Mouse (Mus musculus) heart, adult 9 months (tissue): Measurements from ENCODE around the gene Pax8.

ENCODE experiments used
- DNase-seq, 2 experiments: peaks; one replicate each; pipeline ENCODE4 v3.0.0; 2022; ENCODE audit warnings: low spot score in 2 of 2

Pax8 gene

DNA sequence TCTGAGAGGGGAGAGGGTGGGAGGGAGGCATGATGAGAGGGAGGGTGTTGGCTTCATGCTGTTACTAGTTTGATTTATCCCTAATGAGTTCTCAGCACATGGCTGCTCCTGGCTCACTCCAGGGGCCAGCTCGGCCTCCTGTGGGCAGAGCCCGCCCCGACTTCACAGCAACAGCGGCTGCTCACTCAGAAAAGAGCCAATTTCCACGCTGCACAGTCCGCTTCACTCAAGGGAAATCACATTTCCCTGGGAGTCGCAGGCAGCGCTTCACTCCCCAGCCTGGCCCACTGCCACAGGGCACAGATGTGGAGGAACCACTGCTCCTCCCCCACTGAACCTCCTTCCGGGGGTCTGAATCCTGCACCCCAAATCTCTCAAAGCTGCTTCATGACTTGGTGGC is 58.7 kb downstream of the Pax8 start:
- DNase-seq = no peak

DNA sequence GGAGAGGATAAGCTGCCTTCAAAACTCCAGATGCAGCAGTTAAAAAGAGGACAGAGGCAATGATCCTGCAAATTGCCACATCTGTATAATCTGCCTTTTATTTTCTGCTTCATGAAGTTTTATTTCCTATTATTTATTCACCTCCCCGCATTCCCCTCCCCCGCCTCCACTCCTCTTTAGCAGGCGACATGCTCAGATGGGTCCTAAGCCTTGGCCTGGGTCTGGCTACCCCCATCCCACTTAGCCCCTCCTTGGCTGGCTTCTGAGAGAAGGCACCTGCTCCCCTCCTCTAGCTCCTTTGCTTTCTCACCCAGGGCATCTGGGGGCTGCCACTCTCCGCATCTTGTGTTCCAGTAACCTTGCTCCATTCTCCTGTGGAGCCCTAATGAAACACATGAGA is 61.7 kb downstream of the Pax8 start:
- no peak for DNase-seq

DNA sequence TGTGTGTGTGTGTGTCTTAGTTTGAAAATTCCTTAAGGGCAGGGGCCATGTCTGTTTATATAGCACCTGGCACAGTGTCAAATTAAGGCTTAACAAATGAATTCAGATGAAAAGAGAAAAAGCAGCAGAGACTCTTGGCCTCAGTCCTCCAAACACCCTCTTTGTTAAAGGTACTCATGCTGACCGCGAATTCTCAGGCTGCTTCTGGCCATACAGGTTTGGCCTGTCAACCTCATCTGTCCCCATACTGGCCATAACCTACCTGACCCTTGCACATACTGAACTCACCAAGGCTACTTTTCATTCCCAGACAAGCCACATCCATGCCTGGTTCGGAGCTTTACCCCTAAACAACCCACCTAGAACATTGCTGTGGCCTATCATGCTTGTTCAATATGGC is 62.2 kb downstream of the Pax8 start:
- no peak for DNase-seq

- peak; percentile 41 to 52 for DNase-seq
Measured at GRCm38 (mm10) chr2:24409166-24409565, 66.2 kb downstream of the Pax8 start.

DNA sequence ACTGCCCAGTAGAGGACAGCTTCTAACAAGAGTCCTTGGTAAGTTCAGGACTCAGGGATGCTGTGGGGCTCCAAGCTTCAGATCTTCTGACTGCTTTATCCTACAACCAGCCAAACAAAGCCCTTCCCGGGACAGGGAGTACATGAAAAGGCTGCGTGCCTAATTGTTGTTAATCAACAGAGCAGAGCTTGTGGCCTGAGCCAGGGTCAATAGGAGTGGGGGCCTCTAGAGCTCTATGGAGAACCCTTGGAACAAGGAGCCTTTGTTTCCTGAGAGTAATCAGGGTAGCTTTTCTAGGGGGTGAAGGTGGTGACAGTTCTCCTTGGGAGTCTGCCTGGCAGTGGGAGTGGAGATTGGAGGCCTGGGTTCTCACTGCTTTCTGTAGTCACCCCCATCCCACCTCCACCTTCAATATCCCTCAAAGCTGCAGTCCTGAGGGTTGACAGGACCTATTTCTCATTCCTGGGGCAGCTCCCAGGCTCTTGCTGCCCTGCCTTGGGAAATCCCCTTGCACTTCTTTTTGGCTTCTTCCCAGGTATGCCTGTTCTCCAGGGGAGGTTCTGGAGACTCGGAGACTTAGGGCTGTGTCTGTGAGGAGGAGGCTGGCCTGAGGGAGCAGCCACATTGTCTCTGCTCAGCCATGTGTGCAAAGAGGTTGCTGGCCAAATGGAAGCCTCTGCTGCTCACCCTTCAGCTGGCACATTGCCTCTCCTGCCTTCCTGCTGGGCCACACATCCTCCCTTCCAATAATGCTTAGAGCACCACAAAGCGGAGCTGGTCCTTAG is 67.5 kb downstream of the Pax8 start:
- DNase-seq = no peak

GRCm38 (mm10) chr2:24405345-24406012 is 69.9 kb downstream of the Pax8 start:
- DNase-seq = peak; percentile 34 to 40

- DNase-seq = no peak
Measured at GRCm38 (mm10) chr2:24400711-24401110, 74.7 kb downstream of the Pax8 start.

DNA sequence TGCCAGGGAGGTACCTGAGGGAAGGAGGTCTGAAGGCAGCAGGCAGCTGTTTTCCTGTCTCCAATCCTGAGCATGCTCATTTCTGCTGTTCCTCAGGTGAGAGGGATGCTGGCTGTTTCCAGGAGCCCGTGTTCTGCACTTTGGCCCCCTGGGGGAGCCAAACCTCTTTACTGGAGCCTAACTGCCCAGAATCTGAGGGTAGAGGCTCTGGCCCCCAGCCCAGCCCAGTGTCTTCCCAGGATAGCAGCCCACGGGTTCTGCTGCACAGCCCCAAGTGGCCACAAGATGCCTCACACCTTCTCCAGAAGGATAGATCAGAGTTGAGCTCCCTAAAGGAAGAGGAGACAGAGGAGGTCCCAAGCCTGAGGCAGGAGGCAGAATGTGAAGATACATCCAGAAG is 78.3 kb downstream of the Pax8 start:
- DNase-seq = no peak

DNA sequence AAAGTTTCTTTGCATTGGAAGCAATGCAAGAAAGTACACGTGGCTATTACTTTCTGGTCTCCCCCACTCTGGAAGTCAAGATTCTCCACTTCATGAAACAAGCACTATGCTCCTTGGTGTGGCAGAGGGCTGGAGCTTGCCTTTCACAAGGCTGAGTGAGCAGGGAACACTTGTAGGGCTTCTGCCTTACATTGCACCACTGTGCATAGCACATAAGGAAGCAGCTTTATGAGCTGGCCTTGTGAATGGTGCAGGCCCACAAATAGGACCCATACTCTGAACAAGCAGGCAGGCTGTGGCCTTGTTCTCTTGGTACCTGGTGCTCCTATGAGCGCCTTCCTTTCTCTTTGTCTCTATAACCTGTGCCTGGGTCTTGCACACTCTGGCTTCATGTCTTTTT is 82.1 kb downstream of the Pax8 start:
- no peak for DNase-seq

DNA sequence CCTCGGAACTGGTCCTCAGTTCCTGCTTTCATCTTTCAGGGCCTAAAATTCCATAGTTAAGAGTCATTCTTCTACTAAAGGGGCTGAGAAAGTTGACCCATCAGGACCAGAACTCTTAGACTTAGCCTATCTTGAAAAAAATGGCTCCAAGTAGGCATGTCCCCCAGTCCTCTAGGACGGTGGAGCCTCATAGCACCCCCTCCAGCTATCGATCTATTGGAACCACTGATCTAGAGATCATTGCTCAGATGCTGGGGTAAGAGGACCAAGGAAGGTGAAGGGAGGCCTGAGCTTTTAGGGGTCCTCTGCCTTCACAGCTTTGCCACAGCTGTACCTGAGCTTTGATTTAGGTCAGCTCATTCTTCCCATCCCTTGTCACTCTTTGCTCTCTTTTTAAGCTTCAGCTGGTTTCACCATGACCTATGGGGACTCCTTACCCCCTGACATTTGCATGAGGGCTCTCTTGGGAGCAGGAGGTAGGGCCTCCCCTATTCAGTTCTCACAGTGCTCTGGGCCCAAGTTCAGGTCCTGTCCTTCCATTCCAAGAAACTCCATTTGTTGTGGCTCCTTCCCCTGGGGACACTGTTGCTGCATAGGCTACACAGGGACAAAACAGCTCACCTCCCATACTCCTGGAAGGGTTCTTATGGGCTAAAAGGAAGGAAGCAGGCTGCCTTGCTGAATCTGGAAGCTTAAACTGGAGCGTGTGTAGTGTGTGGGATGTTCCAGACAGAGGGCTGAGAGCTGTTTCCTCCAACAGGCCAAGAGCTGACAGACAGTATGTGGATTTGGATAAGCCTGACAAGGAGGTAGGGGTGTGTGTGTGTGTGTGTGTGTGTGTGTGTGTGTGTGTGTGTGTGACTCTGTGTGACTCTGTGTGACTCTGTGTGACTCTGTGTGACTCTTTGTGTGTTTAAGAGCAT is 87.8 kb downstream of the Pax8 start:
- DNase-seq = no peak

GRCm38 (mm10) chr2:24386964-24387320 is 88.5 kb downstream of the Pax8 start:
- no peak for DNase-seq

GRCm38 (mm10) chr2:24386158-24386963 is 89.0 kb downstream of the Pax8 start:
- DNase-seq = peak in 1 of 2 experiments; percentile 15

- no peak for DNase-seq
Measured at GRCm38 (mm10) chr2:24385111-24385961, 90.1 kb downstream of the Pax8 start.

- DNase-seq = no peak
Measured at GRCm38 (mm10) chr2:24384393-24384792, 91.0 kb downstream of the Pax8 start.

GRCm38 (mm10) chr2:24383636-24384035 is 91.8 kb downstream of the Pax8 start:
- DNase-seq = no peak

- no peak for DNase-seq
Measured at GRCm38 (mm10) chr2:24382456-24383230, 92.8 kb downstream of the Pax8 start.

DNA sequence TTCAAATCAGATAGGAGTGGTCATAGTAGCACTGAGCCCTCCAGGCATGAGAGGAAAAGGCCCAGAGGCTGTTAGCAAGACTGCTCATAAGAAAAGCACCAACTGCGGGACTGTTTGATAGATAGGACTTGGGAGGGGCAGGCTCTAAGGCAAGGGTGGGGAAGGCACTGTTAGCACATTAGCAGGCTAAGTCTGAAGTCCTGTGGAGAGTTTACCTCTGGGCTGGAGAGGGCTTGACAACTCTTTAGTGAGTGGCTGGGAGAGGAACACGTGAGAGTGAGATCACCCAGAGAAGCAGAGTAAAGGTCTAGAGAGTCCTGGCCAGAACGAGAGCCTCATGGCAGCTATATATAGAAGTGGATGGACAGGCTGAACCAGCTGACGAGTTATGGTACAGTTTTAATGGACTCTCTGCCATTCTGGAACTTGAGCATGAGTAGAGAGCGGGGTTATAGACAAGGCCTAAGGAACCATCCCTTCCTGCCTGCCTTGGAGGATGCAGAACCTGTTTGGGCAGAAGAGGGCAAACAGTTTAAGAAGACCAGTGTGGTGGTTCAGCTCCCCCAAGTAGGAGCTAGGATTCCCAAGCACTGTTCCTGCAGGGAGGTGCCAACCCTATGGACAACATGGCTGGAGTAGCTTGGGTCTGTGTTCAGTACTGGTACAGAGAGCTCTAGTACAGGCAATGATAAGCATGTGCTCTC is 96.5 kb downstream of the Pax8 start:
- no peak for DNase-seq
